ENCODE assay signal across 8 mouse cellular contexts in genomic region chr3:134828875-134829530, GRCm38 (mm10). TPM values are rescaled to one million over a fixed set of nuclear protein-coding genes. Genes with fewer than 3 reads are reported as not detected.
DNase-seq lines count a peak whose midpoint lies in the region; ATAC-seq and TF ChIP-seq lines count a peak whose summit lies in the region.

TSS of gene Tacr3 (plus strand) at chr3:134829007.

- ATAC-seq in midbrain, postnatal 0 days (ENCODE audit: low FRiP score) = peak; percentile 70
- ATAC-seq in megakaryocyte-erythroid progenitor cell, adult 5-6 weeks (replicated peaks; ENCODE audit: low FRiP score, low TSS enrichment, poor library complexity, severe bottlenecking) = no peak

- H3K4me2 ChIP-seq in midbrain, postnatal 0 days (ENCODE audit: low read depth, low read length, poor library complexity, severe bottlenecking) = peak within 1 kb of the TSS; percentile 70

- no peaks in the 10 kb centered on the region for H3K27me3 ChIP-seq in kidney, adult 2 months (replicated peaks; ENCODE audit: control insufficient read depth, insufficient read depth, low read length)
- H3K27me3 ChIP-seq in midbrain, postnatal 0 days (ENCODE audit: insufficient read depth, low read length) = no peaks in the 10 kb centered on the region

- no peak for TF ChIP-seq CTCF in kidney, adult 2 months (conservative IDR thresholded peaks at IDR 0.05; ENCODE audit: insufficient read depth, insufficient read length, low read depth, low read length)
- no peak for TF ChIP-seq CTCF in embryonic fibroblast, embryonic 13.5 days (IDR thresholded peaks at IDR 0.05; ENCODE audit: borderline replicate concordance, insufficient read depth, low read length)
- no peak for TF ChIP-seq CTCF in midbrain, postnatal 0 days (IDR thresholded peaks at IDR 0.05)

- DNase-seq in kidney, postnatal 10 days = peak; percentile 10
- no peak for DNase-seq in kidney, adult 2 months
- peak; percentile 1 for DNase-seq in adrenal gland, postnatal 25 days
- peak; percentile 1 to 31 for DNase-seq in kidney, postnatal 25 days
- peak; percentile 9 for DNase-seq in midbrain, postnatal 0 days (ENCODE audit: low spot score)
- DNase-seq in gastrocnemius, postnatal 25 days = no peak

- H3K9ac ChIP-seq in midbrain, postnatal 0 days (replicated peaks; ENCODE audit: low read length, poor library complexity, severe bottlenecking) = peak within 1 kb of the TSS; percentile 50; the same call in 1 of the 2 replicates

- H3K4me3 ChIP-seq in kidney, adult 2 months (ENCODE audit: insufficient read depth, low read depth, low read length) = no peak within 1 kb of the TSS
- H3K4me3 ChIP-seq in embryonic fibroblast, embryonic 13.5 days (ENCODE audit: insufficient read depth, low read length) = peak within 1 kb of the TSS; percentile 5
- H3K4me3 ChIP-seq in midbrain, postnatal 0 days (ENCODE audit: low read depth, low read length) = peak within 1 kb of the TSS; percentile 57

- H3K9me3 ChIP-seq in midbrain, postnatal 0 days (ENCODE audit: low read length) = no peaks in the 10 kb centered on the region

- H3K27ac ChIP-seq in kidney, adult 2 months (ENCODE audit: insufficient read depth, low read depth, low read length) = no peak within 1 kb of the TSS
- H3K27ac ChIP-seq in embryonic fibroblast, embryonic 13.5 days (ENCODE audit: insufficient read depth, low read length) = no peak within 1 kb of the TSS
- no peak within 1 kb of the TSS for H3K27ac ChIP-seq in midbrain, postnatal 0 days (ENCODE audit: low read depth, low read length)

- H3K36me3 ChIP-seq in kidney, adult 2 months (ENCODE audit: control insufficient read depth, insufficient read depth, low read length) = no peaks in the 10 kb centered on the region
- no peaks in the 10 kb centered on the region for H3K36me3 ChIP-seq in midbrain, postnatal 0 days (ENCODE audit: insufficient read depth, low read length)

- 3% methylated on average over 36 of the region's 36 CpGs for WGBS in kidney, adult 2 months
- under 1% methylated on average over 36 of the region's 36 CpGs for WGBS in midbrain, postnatal 0 days

- TF ChIP-seq POLR2A in kidney, adult 2 months (IDR thresholded peaks at IDR 0.05; ENCODE audit: low read depth, low read length) = no peak
- no peak for TF ChIP-seq POLR2A in embryonic fibroblast, embryonic 13.5 days (IDR thresholded peaks at IDR 0.05; ENCODE audit: low read depth, low read length)

- no peaks in the 10 kb centered on the region for H3K4me1 ChIP-seq in kidney, adult 2 months (ENCODE audit: control insufficient read depth, insufficient read depth, low read length)
- H3K4me1 ChIP-seq in embryonic fibroblast, embryonic 13.5 days (ENCODE audit: control insufficient read depth, insufficient read depth, low read length) = no peaks in the 10 kb centered on the region
- H3K4me1 ChIP-seq in midbrain, postnatal 0 days (ENCODE audit: insufficient read depth, low read length) = no peaks in the 10 kb centered on the region

RNA-seq across cellular contexts. Expression of gene Tacr3, which starts in this region (rescaled TPM):
- polyA plus RNA-seq in kidney, adult 2 months (2012; rRNA removed) = 0.03 TPM in 2 replicates
- total RNA-seq in adrenal gland, postnatal 25 days (2021) = not detected in 2 replicates
- polyA plus RNA-seq in embryonic fibroblast, embryonic 13.5 days (2011; ENCODE audit: insufficient read length, low read depth, missing spikeins) = not detected in 2 replicates
- total RNA-seq in midbrain, postnatal 0 days (2014; rRNA removed) = 6.2 and 7.6 TPM in 2 replicates
- polyA plus RNA-seq in midbrain, postnatal 0 days (2015; fragmentation: Nextera tagmentation; extraction: Ambion mirVana) = 5.1 and 5.9 TPM in 2 replicates
- not detected in 2 replicates for total RNA-seq in megakaryocyte-erythroid progenitor cell, adult 5-6 weeks (2014; fragmentation: Nextera tagmentation)
- not detected in 2 replicates for total RNA-seq in megakaryocyte-erythroid progenitor cell, adult 5-6 weeks (2017)
- not detected for total RNA-seq in gastrocnemius, postnatal 25 days (2021)

Comparison
In these comparisons a context has a peak if more than half of its experiments do, and no peak if none do; other contexts are left out.
1. DNase-seq: peak in kidney, postnatal 10 days (single experiment), kidney, postnatal 25 days (2 of 2) and midbrain, postnatal 0 days (single experiment); none in kidney, adult 2 months (single experiment) and gastrocnemius, postnatal 25 days (single experiment).
2. Peak in DNase-seq in adrenal gland, postnatal 25 days; RNA of the gene not detected or under 1 TPM.